Mouse (Mus musculus): Measurements from ENCODE around the gene Mtmr11.
A peak's percentile ranks its signal among the peaks of the same experiment; 100 is the strongest.

Gene Mtmr11

GRCm38 (mm10) chr3:96161869-96162840, at the start of gene Mtmr11:
Gene Mtmr11, plus strand, starts transcription at chr3:96162004.
- DNase-seq (ENCODE audit: low read depth, low spot score) = peak; percentile 59

GRCm38 (mm10) chr3:96113251-96113650, 48.6 kb upstream of the Mtmr11 start:
- DNase-seq (ENCODE audit: low read depth, low spot score) = no peak

- DNase-seq (ENCODE audit: low read depth, low spot score) = peak; percentile 77
These were observed 43.7 kb upstream of the Mtmr11 start for GRCm38 (mm10) chr3:96118142-96118541.

GRCm38 (mm10) chr3:96118702-96119101, 43.1 kb upstream of the Mtmr11 start:
- DNase-seq (ENCODE audit: low read depth, low spot score) = no peak

- DNase-seq (ENCODE audit: low read depth, low spot score) = no peak
These were observed 37.6 kb upstream of the Mtmr11 start for GRCm38 (mm10) chr3:96124235-96124634.

GRCm38 (mm10) chr3:96128128-96128527, 33.7 kb upstream of the Mtmr11 start:
- no peak for DNase-seq (ENCODE audit: low read depth, low spot score)

GRCm38 (mm10) chr3:96132478-96132877, 29.3 kb upstream of the Mtmr11 start:
- DNase-seq (ENCODE audit: low read depth, low spot score) = no peak

- DNase-seq (ENCODE audit: low read depth, low spot score) = no peak
These were observed 28.4 kb upstream of the Mtmr11 start for GRCm38 (mm10) chr3:96133327-96133905.

- no peak for DNase-seq (ENCODE audit: low read depth, low spot score)
These were observed 26.8 kb upstream of the Mtmr11 start for GRCm38 (mm10) chr3:96135011-96135410.

GRCm38 (mm10) chr3:96147950-96148349, 13.9 kb upstream of the Mtmr11 start:
- DNase-seq (ENCODE audit: low read depth, low spot score) = peak; percentile 84

- DNase-seq (ENCODE audit: low read depth, low spot score) = no peak
These were observed 10.0 kb upstream of the Mtmr11 start for GRCm38 (mm10) chr3:96151836-96152235.

GRCm38 (mm10) chr3:96152611-96153010, 9.2 kb upstream of the Mtmr11 start:
- peak; percentile 75 for DNase-seq (ENCODE audit: low read depth, low spot score)

- DNase-seq (ENCODE audit: low read depth, low spot score) = no peak
These were observed 6.3 kb upstream of the Mtmr11 start for GRCm38 (mm10) chr3:96155501-96155900.

GRCm38 (mm10) chr3:96159820-96160219, 2.0 kb upstream of the Mtmr11 start:
- no peak for DNase-seq (ENCODE audit: low read depth, low spot score)

- peak; percentile 96 for DNase-seq (ENCODE audit: low read depth, low spot score)
These were observed 1.5 kb upstream of the Mtmr11 start for GRCm38 (mm10) chr3:96160222-96160802.

- peak; percentile 91 for DNase-seq (ENCODE audit: low read depth, low spot score)
These were observed 844 bp upstream of the Mtmr11 start for GRCm38 (mm10) chr3:96160803-96161516.

GRCm38 (mm10) chr3:96163040-96163439, 1.2 kb downstream of the Mtmr11 start:
- no peak for DNase-seq (ENCODE audit: low read depth, low spot score)

- DNase-seq (ENCODE audit: low read depth, low spot score) = no peak
These were observed 6.8 kb downstream of the Mtmr11 start for GRCm38 (mm10) chr3:96168466-96169158.

- DNase-seq (ENCODE audit: low read depth, low spot score) = no peak
These were observed 8.5 kb downstream of the Mtmr11 start for GRCm38 (mm10) chr3:96170276-96170675.

- no peak for DNase-seq (ENCODE audit: low read depth, low spot score)
These were observed 9.3 kb downstream of the Mtmr11 start for GRCm38 (mm10) chr3:96170976-96171545.

Data from brain, adult 2 months (tissue).